Mouse (Mus musculus): ENCODE results near the gene Fhl1. TPM values are rescaled to one million over a fixed set of nuclear protein-coding genes. Genes with fewer than 3 reads are reported as not detected.

The Fhl1 gene
- polyA plus RNA-seq, 1 experiment from 2014 or later: 207 TPM

DNA sequence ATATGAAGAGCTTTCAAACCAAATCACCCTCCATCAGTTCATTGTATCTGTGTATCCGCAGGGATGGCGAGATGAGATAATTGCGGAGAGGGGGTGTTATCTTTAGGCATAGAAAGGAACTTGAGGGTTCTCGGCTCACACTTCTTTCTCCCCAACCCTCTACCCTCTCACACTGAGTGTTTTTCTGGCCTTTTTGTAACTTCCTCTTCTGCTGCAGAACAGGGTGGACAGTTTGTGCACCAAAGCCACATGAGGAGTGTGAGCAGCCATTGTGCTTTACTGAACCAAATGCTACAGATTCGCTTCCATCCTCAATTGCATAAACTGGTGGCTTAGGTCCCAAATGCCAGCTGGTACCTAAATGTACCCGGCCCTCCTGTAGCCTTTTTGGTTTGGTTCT is 104.3 kb downstream of the Fhl1 start:
- no peak for ATAC-seq
- no peaks in the 10 kb centered on the region for H3K9me3 ChIP-seq (replicated peaks; ENCODE audit: control insufficient read depth, low read length, poor library complexity, severe bottlenecking)
- H3K9ac ChIP-seq (ENCODE audit: low read depth, low read length): no peak overlapping the region
- H3K4me3 ChIP-seq (ENCODE audit: low read depth, low read length): no peak overlapping the region
- H3K4me1 ChIP-seq (ENCODE audit: control insufficient read depth, insufficient read depth, low read length): no peaks in the 10 kb centered on the region
- H3K36me3 ChIP-seq (ENCODE audit: control insufficient read depth, insufficient read depth, low read length): no peaks in the 10 kb centered on the region
- no peaks in the 10 kb centered on the region for H3K27me3 ChIP-seq (ENCODE audit: control insufficient read depth, insufficient read depth, low read depth, low read length)
- 92% methylated on average over 6 of the region's 6 CpGs for WGBS
- H3K4me2 ChIP-seq (ENCODE audit: low read length): no peak overlapping the region
- no peak overlapping the region for H3K27ac ChIP-seq (ENCODE audit: low read length)

DNA sequence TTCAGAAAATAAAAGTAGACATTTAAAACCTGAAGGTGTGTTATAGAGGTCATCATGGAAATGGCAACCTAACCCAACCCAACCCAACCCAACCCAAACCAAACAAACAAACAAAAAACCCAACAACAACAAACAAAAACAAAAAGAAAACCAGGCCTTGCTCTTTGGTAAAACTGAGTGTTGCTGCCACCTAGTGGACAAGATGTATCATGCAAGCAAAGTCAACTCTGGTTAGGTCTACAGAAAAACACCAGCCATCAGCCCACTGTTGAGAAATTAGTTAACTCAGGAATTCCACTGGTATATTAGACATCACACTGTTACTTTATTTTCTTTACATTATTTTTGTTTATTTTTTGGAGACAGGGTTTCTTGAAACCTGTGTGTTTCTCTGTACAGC is 107.8 kb downstream of the Fhl1 start:
- Histone ChIP-seq H3K9me3 (replicated peaks; ENCODE audit: control insufficient read depth, low read length, poor library complexity, severe bottlenecking) (no peaks in the 10 kb centered on the region), H3K4me3 (ENCODE audit: low read depth, low read length) (no peak overlapping the region), H3K27me3 (ENCODE audit: control insufficient read depth, insufficient read depth, low read depth, low read length) (no peaks in the 10 kb centered on the region), H3K27ac (ENCODE audit: low read length) (no peak overlapping the region), H3K9ac (ENCODE audit: low read depth, low read length) (no peak overlapping the region), H3K4me1 (ENCODE audit: control insufficient read depth, insufficient read depth, low read length) (no peaks in the 10 kb centered on the region), H3K36me3 (ENCODE audit: control insufficient read depth, insufficient read depth, low read length) (no peaks in the 10 kb centered on the region), H3K4me2 (ENCODE audit: low read length) (no peak overlapping the region)
- ATAC-seq: no peak

DNA sequence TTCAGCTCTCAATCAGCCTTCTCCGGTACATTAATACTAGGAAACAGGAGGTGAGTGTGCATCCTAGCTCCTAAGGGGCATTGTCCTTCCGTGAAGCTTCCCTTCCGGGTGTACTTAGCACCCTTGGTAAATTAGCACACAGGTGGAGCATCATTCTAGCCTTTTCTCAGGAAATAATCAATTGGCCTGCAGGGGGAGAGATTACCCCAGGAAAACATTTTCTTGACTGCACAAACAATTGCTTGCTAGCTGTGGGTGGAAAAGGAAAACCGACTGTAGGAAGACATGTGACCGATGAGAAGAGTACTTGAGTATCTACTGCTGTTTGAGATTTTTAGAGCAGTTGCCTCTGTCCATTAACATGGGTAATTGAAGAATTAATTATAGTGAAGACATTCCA is 109.7 kb downstream of the Fhl1 start:
- WGBS: 67% methylated on average over 5 of the region's 5 CpGs

More for the DNA sequence above, 109.7 kb downstream of the Fhl1 start:
- Histone ChIP-seq H3K9me3 (replicated peaks; ENCODE audit: control insufficient read depth, low read length, poor library complexity, severe bottlenecking) (no peaks in the 10 kb centered on the region), H3K36me3 (ENCODE audit: control insufficient read depth, insufficient read depth, low read length) (no peaks in the 10 kb centered on the region), H3K4me3 (ENCODE audit: low read depth, low read length) (no peak overlapping the region), H3K4me1 (ENCODE audit: control insufficient read depth, insufficient read depth, low read length) (no peaks in the 10 kb centered on the region), H3K27me3 (ENCODE audit: control insufficient read depth, insufficient read depth, low read depth, low read length) (no peaks in the 10 kb centered on the region), H3K4me2 (ENCODE audit: low read length) (no peak overlapping the region), H3K27ac (ENCODE audit: low read length) (no peak overlapping the region), H3K9ac (ENCODE audit: low read depth, low read length) (no peak overlapping the region)
- ATAC-seq: no peak

Other genes with a start within 250 kb of the Fhl1 start
- gene Gm10477, start 207.0 kb upstream of the Fhl1 start, polyA plus RNA-seq (2015; fragmentation: Nextera tagmentation; extraction: Ambion mirVana): not detected in 2 replicates
- not detected in 2 replicates for gene Gm648, start 182.2 kb upstream of the Fhl1 start, polyA plus RNA-seq (2015; fragmentation: Nextera tagmentation; extraction: Ambion mirVana)
- 60.4 and 60.7 TPM in 2 replicates for gene Mmgt1, start 133.7 kb upstream of the Fhl1 start, polyA plus RNA-seq (2015; fragmentation: Nextera tagmentation; extraction: Ambion mirVana)
- gene Slc9a6, start 122.0 kb upstream of the Fhl1 start, polyA plus RNA-seq (2015; fragmentation: Nextera tagmentation; extraction: Ambion mirVana): 82.5 and 84.0 TPM in 2 replicates
- gene Map7d3, start 90.5 kb downstream of the Fhl1 start, polyA plus RNA-seq (2015; fragmentation: Nextera tagmentation; extraction: Ambion mirVana): 0.35 and 0.44 TPM in 2 replicates
- gene Adgrg4, start 138.4 kb downstream of the Fhl1 start, polyA plus RNA-seq (2015; fragmentation: Nextera tagmentation; extraction: Ambion mirVana): not detected in 2 replicates

Measured in midbrain, embryonic 16.5 days (tissue).